Mouse (Mus musculus) lung, postnatal 0 days (tissue): ENCODE data around the gene Tjap1. TPM values are rescaled to one million over a fixed set of nuclear protein-coding genes. Genes with fewer than 3 reads are reported as not detected.
A peak's percentile ranks its signal among the peaks of the same experiment; 100 is the strongest.

Experiments used
- ATAC-seq: fragments of 200-750 bp; cut with Nextera tagmentation; 2 replicates; pipeline ENCODE4 v1.8.0; 2017; ENCODE audit warnings: moderate library complexity
- DNase-seq: peaks from one replicate; pipeline ENCODE4 v3.0.0-alpha.2; 2016; ENCODE audit warnings: low spot score
- H3K27ac ChIP-seq: fragments of 300-500 bp; sonication (generic); 2 replicates; pipeline ENCODE4 v1.5.1; 2014; ENCODE audit warnings: antibody characterized with exemption, mild to moderate bottlenecking, low read length, mixed read lengths
- H3K27me3 ChIP-seq: fragments of 300-500 bp; sonication (generic); replicated peaks from 2 replicates; pipeline ENCODE4 v1.6.1; 2014; ENCODE audit warnings: low read length, mixed read lengths; ENCODE audit not compliant: insufficient read depth
- H3K36me3 ChIP-seq: fragments of 300-500 bp; sonication (generic); 2 replicates; pipeline ENCODE4 v1.6.1; 2014; ENCODE audit warnings: low read length, mixed read lengths; ENCODE audit not compliant: insufficient read depth
- H3K4me1 ChIP-seq: fragments of 300-500 bp; sonication (generic); 2 replicates; pipeline ENCODE4 v1.6.1; 2014; ENCODE audit warnings: antibody characterized with exemption, low read depth, low read length, mixed read lengths; ENCODE audit not compliant: insufficient read depth
- H3K4me2 ChIP-seq: fragments of 300-500 bp; sonication (generic); replicated peaks from 2 replicates; pipeline ENCODE4 v1.6.1; 2014; ENCODE audit warnings: low read depth, mild to moderate bottlenecking, low read length, moderate library complexity, mixed read lengths
- H3K4me3 ChIP-seq: fragments of 300-500 bp; sonication (generic); 2 replicates; pipeline ENCODE4 v1.5.1; 2014; ENCODE audit warnings: low read depth, low read length
- H3K9ac ChIP-seq: fragments of 300-500 bp; sonication (generic); replicated peaks from 2 replicates; pipeline ENCODE4 v1.6.1; 2014; ENCODE audit warnings: low read depth, mild to moderate bottlenecking
- H3K9me3 ChIP-seq: fragments of 300-500 bp; sonication (generic); 2 replicates; pipeline ENCODE4 v1.6.1; 2016; ENCODE audit warnings: low read length, mixed read lengths
- CTCF ChIP-seq: IDR thresholded peaks from 2 replicates; pipeline ENCODE4 v1.5.1; 2016; ENCODE audit warnings: antibody characterized with exemption, mild to moderate bottlenecking
- EP300 ChIP-seq: IDR thresholded peaks from 2 replicates; pipeline ENCODE4 v1.6.1; 2016; ENCODE audit warnings: antibody characterized with exemption, mild to moderate bottlenecking, control low read depth
- WGBS: fragments of 180-500 bp; shearing (Covaris S2); extraction: QIAGEN DNeasy Blood & Tissue Kit; methylation state at CpG from one replicate; pipeline ENCODE4 v1.1.7; 2014; 5-methylcytosine and 5-hydroxymethylcytosine counted together
- polyA plus RNA-seq: library from polyadenylated mRNA; unstranded; fragments of >200 nt; fragmentation: Nextera tagmentation; extraction: Ambion mirVana; gene quantifications from 2 replicates; pipeline ENCODE4 v1.2.1, GENCODE M21; 2015

Gene Tjap1
- polyA plus RNA-seq, 1 experiment from 2014 or later: 21.0 TPM

GRCm38 (mm10) chr17:46298220-46298913, 15.5 kb upstream of the Tjap1 start:
- peak; percentile 87 for DNase-seq
- peaks cover 11% of the 10 kb centered on the region; the same call in 1 of the 2 replicates for H3K4me1 ChIP-seq
- no peaks in the 10 kb centered on the region for H3K36me3 ChIP-seq
- 5% methylated on average over 46 of the region's 48 CpGs for WGBS
- H3K4me2 ChIP-seq: peak overlapping the region; percentile 99
- H3K27me3 ChIP-seq: peaks cover 25% of the 10 kb centered on the region
- 0 out of 2 replicates have a peak overlapping the region, but pooled peaks have one; percentile 20 for H3K27ac ChIP-seq
- no peaks in the 10 kb centered on the region for H3K9me3 ChIP-seq
- peak; percentile 92 for ATAC-seq
- H3K4me3 ChIP-seq: peak overlapping the region; percentile 51
- TF ChIP-seq EP300 (no peak), CTCF (peak; percentile 98)
- H3K9ac ChIP-seq: peak overlapping the region; percentile 23; the same call in 1 of the 2 replicates

GRCm38 (mm10) chr17:46297364-46298219, 14.8 kb upstream of the Tjap1 start, which contains the start of gene Dlk2:
TSS of gene Dlk2 (plus strand) at chr17:46297421.
- Histone ChIP-seq H3K4me3 (peak within 1 kb of the TSS; percentile 51), H3K36me3 (no peaks in the 10 kb centered on the region), H3K4me1 (peaks cover 11% of the 10 kb centered on the region; the same call in 1 of the 2 replicates), H3K27ac (0 out of 2 replicates have a peak within 1 kb of the TSS, but pooled peaks have one; percentile 20), H3K27me3 (peaks cover 31% of the 10 kb centered on the region), H3K9ac (peak within 1 kb of the TSS; percentile 23; the same call in 1 of the 2 replicates), H3K9me3 (no peaks in the 10 kb centered on the region), H3K4me2 (peak within 1 kb of the TSS; percentile 99)
- ATAC-seq: peak; percentile 16; the same call in 1 of the 2 replicates
- no peak for DNase-seq
- under 1% methylated on average over 48 of the region's 86 CpGs for WGBS
- TF ChIP-seq EP300 (no peak), CTCF (no peak)

- H3K36me3 ChIP-seq: no peaks in the 10 kb centered on the region
- peaks cover 31% of the 10 kb centered on the region for H3K27me3 ChIP-seq
- H3K27ac ChIP-seq: no peak overlapping the region
- DNase-seq: no peak
- H3K9me3 ChIP-seq: no peaks in the 10 kb centered on the region
- WGBS: 7% methylated on average over 6 of the region's 6 CpGs
- peak overlapping the region; percentile 51; the same call in 1 of the 2 replicates for H3K4me3 ChIP-seq
- H3K4me2 ChIP-seq: peak overlapping the region; percentile 99
- peaks cover 11% of the 10 kb centered on the region; the same call in 1 of the 2 replicates for H3K4me1 ChIP-seq
- TF ChIP-seq CTCF (no peak), EP300 (no peak)
- H3K9ac ChIP-seq: no peak overlapping the region
- ATAC-seq: no peak
Measured at GRCm38 (mm10) chr17:46297028-46297363, 14.2 kb upstream of the Tjap1 start.

GRCm38 (mm10) chr17:46296601-46297000, 13.8 kb upstream of the Tjap1 start:
- no peak overlapping the region for H3K4me3 ChIP-seq
- WGBS: 42% methylated on average over 6 of the region's 6 CpGs
- TF ChIP-seq CTCF (no peak), EP300 (no peak)
- no peaks in the 10 kb centered on the region for H3K9me3 ChIP-seq
- no peak for ATAC-seq
- peaks cover 11% of the 10 kb centered on the region; the same call in 1 of the 2 replicates for H3K4me1 ChIP-seq
- no peak overlapping the region for H3K4me2 ChIP-seq
- no peak overlapping the region for H3K9ac ChIP-seq
- H3K27ac ChIP-seq: no peak overlapping the region
- peaks cover 31% of the 10 kb centered on the region for H3K27me3 ChIP-seq
- H3K36me3 ChIP-seq: no peaks in the 10 kb centered on the region
- no peak for DNase-seq

- Histone ChIP-seq H3K4me3 (no peak overlapping the region), H3K9me3 (no peaks in the 10 kb centered on the region), H3K27ac (0 out of 2 replicates have a peak overlapping the region, but pooled peaks have one; percentile 14), H3K9ac (no peak overlapping the region), H3K4me2 (no peak overlapping the region), H3K36me3 (no peaks in the 10 kb centered on the region), H3K27me3 (no peaks in the 10 kb centered on the region), H3K4me1 (0 out of 2 replicates have a peak, but pooled peaks cover 3% of the 10 kb centered on the region)
- ATAC-seq (peak; percentile 54), DNase-seq (peak; percentile 63)
- no peak for TF ChIP-seq EP300
- peak; percentile 13; the same call in 1 of the 2 replicates for TF ChIP-seq CTCF
- WGBS: 38% methylated on average over 10 of the region's 11 CpGs
Measured at GRCm38 (mm10) chr17:46287678-46288095, 4.9 kb upstream of the Tjap1 start.

DNA sequence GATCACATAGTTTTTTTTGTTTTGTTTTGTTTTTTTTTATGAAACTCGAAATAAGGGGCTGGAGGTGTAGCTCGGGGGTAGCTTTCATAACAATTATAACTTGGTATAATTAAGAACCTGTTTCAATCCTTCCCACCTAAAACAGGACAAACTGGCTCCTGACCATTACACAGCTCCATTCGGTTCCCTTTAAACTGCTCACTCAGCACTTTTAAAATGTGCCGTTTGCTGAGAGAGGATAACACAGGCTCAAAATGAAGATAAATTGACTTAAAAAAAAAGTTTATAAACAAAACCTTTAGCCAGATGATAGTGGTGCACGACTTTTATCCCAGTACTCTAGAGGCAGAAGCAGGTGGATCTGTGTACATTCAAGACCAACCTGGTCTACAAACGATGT, 2.6 kb upstream of the Tjap1 start:
- ATAC-seq (no peak), DNase-seq (no peak)
- Histone ChIP-seq H3K9me3 (no peaks in the 10 kb centered on the region), H3K4me1 (peaks cover 11% of the 10 kb centered on the region; the same call in 1 of the 2 replicates), H3K27ac (no peak overlapping the region), H3K4me3 (no peak overlapping the region), H3K27me3 (no peaks in the 10 kb centered on the region), H3K9ac (no peak overlapping the region), H3K4me2 (no peak overlapping the region), H3K36me3 (no peaks in the 10 kb centered on the region)
- TF ChIP-seq EP300: no peak
- TF ChIP-seq CTCF: no peak
- 35% methylated on average over 6 of the region's 6 CpGs for WGBS
